Mouse (Mus musculus): Measurements from ENCODE around the gene Cacnb4. TPM values are rescaled to one million over a fixed set of nuclear protein-coding genes. Genes with fewer than 3 reads are reported as not detected.

Cacnb4 gene
- total and polyA plus RNA-seq, 3 experiments: not detected

GRCm38 (mm10) chr2:52523056-52523715 lies 153.4 kb downstream of the Cacnb4 start:
- Histone ChIP-seq H3K79me2 (ENCODE audit: control insufficient read depth, insufficient read depth, low read length, poor library complexity) (no peaks in the 10 kb centered on the region), H3K27me3 (ENCODE audit: control insufficient read depth in 1 of 2, insufficient read depth in 2 of 2, low read length in 2 of 2) (no peaks in the 10 kb centered on the region), H3K36me3 (ENCODE audit: control insufficient read depth in 1 of 2, insufficient read depth in 2 of 2, low read length in 2 of 2) (no peaks in the 10 kb centered on the region), H3K27ac (ENCODE audit: control insufficient read depth, low read depth, low read length) (no peak overlapping the region), H3K9ac (ENCODE audit: control insufficient read depth, low read depth, low read length, poor library complexity, severe bottlenecking) (no peak overlapping the region), H3K9me3 (replicated peaks; ENCODE audit: insufficient read depth, low read length) (no peaks in the 10 kb centered on the region), H3K4me1 (ENCODE audit: control insufficient read depth in 1 of 2, insufficient read depth in 2 of 2, low read length in 2 of 2) (no peaks in the 10 kb centered on the region), H3K4me3 (ENCODE audit: control insufficient read depth in 1 of 2, insufficient read depth in 1 of 2, low read depth in 2 of 2, low read length in 2 of 2) (no peak overlapping the region)
- no peak for DNase-seq (ENCODE audit: low read depth, low spot score)
- TF ChIP-seq MEF2A (IDR thresholded peaks at IDR 0.05; ENCODE audit: extremely low read depth, insufficient replicate concordance, low read depth, low read length, poor library complexity, severe bottlenecking) (no peak), GATA1 (IDR thresholded peaks at IDR 0.05; ENCODE audit: low read depth, low read length) (no peak), POLR2A (IDR thresholded peaks at IDR 0.05; ENCODE audit: control insufficient read depth in 1 of 2, insufficient read depth in 1 of 2, low read depth in 1 of 2, low read length in 2 of 2, poor library complexity in 1 of 2) (no peak), MYB (IDR thresholded peaks at IDR 0.05; ENCODE audit: low read depth, low read length) (no peak), KAT2A (conservative IDR thresholded peaks at IDR 0.05; ENCODE audit: low read depth, low read length) (no peak), RAD21 (IDR thresholded peaks at IDR 0.05; ENCODE audit: low read depth, low read length) (no peak), ZKSCAN1 (IDR thresholded peaks at IDR 0.05; ENCODE audit: low read depth, low read length) (no peak), BHLHE40 (IDR thresholded peaks at IDR 0.05; ENCODE audit: borderline replicate concordance, low read depth, low read length) (no peak), JUND (IDR thresholded peaks at IDR 0.05; ENCODE audit: low read depth, low read length) (no peak), POLR2AphosphoS2 (IDR thresholded peaks at IDR 0.05; ENCODE audit: low read length) (no peak), MAX (IDR thresholded peaks at IDR 0.05; ENCODE audit: low read length) (no peak)

DNA sequence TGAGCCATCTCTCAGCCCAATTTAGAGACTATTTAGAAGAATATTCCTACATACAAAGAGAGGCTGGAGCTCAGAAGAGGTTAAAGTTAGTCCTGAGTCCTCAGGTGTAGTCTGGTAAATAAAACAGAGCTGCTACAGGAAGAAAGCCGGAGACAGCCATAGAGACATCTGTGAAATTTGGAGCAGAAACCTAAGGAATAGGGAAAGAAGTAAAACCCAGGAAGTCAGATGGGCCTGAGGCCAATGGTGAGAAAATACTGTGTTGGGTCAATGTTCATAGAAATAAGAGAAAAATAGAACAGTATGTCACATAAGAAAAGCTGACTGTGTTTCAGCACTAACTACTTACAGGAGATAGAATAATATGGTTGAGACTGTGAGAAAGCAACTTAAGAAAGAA lies 155.6 kb downstream of the Cacnb4 start:
- TF ChIP-seq MAFK (IDR thresholded peaks at IDR 0.05; ENCODE audit: borderline replicate concordance, low read depth, low read length) (no peak), ETS1 (IDR thresholded peaks at IDR 0.05; ENCODE audit: low read depth, low read length) (no peak), NELFE (IDR thresholded peaks at IDR 0.05; ENCODE audit: low read depth, low read length) (no peak), USF1 (IDR thresholded peaks at IDR 0.05; ENCODE audit: low read depth, low read length) (no peak), CHD2 (IDR thresholded peaks at IDR 0.05; ENCODE audit: low read length) (no peak), ZNF384 (IDR thresholded peaks at IDR 0.05; ENCODE audit: low read depth, low read length) (no peak), NRF1 (IDR thresholded peaks at IDR 0.05; ENCODE audit: insufficient read depth, low read depth, low read length, poor library complexity, severe bottlenecking) (no peak), TCF12 (IDR thresholded peaks at IDR 0.05; ENCODE audit: low read depth, low read length) (no peak), TBP (IDR thresholded peaks at IDR 0.05; ENCODE audit: low read depth, low read length) (no peak)
- Histone ChIP-seq H3K27me3 (ENCODE audit: control insufficient read depth in 1 of 2, insufficient read depth in 2 of 2, low read length in 2 of 2) (no peaks in the 10 kb centered on the region), H3K4me3 (ENCODE audit: control insufficient read depth in 1 of 2, insufficient read depth in 1 of 2, low read depth in 2 of 2, low read length in 2 of 2) (no peak overlapping the region), H3K9ac (ENCODE audit: control insufficient read depth, low read depth, low read length, poor library complexity, severe bottlenecking) (no peak overlapping the region), H3K27ac (ENCODE audit: control insufficient read depth, low read depth, low read length) (no peak overlapping the region), H3K9me3 (replicated peaks; ENCODE audit: insufficient read depth, low read length) (no peaks in the 10 kb centered on the region), H3K79me2 (ENCODE audit: control insufficient read depth, insufficient read depth, low read length, poor library complexity) (no peaks in the 10 kb centered on the region), H3K4me1 (ENCODE audit: control insufficient read depth in 1 of 2, insufficient read depth in 2 of 2, low read length in 2 of 2) (no peaks in the 10 kb centered on the region), H3K36me3 (ENCODE audit: control insufficient read depth in 1 of 2, insufficient read depth in 2 of 2, low read length in 2 of 2) (no peaks in the 10 kb centered on the region)
- DNase-seq (ENCODE audit: low read depth, low spot score): no peak

All from MEL (cell line).